Mouse (Mus musculus) stomach, postnatal 0 days (tissue): Measurements from ENCODE around the gene Vsnl1. TPM values are rescaled to one million over a fixed set of nuclear protein-coding genes. Genes with fewer than 3 reads are reported as not detected.

Source experiments
- ATAC-seq: fragments of 200-750 bp; cut with Nextera tagmentation; 2 replicates; pipeline ENCODE4 v1.8.0; 2017; ENCODE audit not compliant: low FRiP score, low TSS enrichment
- DNase-seq: peaks from one replicate; pipeline ENCODE4 v3.0.0-alpha.2; 2016; ENCODE audit warnings: low spot score
- H3K27ac ChIP-seq: fragments of 300-500 bp; sonication (generic); replicated peaks from 2 replicates; pipeline ENCODE4 v1.5.1; 2014; ENCODE audit warnings: mild to moderate bottlenecking, control low read depth
- H3K27me3 ChIP-seq: fragments of 300-500 bp; sonication (generic); 2 replicates; pipeline ENCODE4 v1.6.1; 2014; ENCODE audit warnings: low read length; ENCODE audit not compliant: control insufficient read depth, insufficient read depth
- H3K36me3 ChIP-seq: fragments of 300-500 bp; sonication (generic); 2 replicates; pipeline ENCODE4 v1.6.1; 2014; ENCODE audit warnings: low read length, mixed read lengths; ENCODE audit not compliant: control insufficient read depth, insufficient read depth
- H3K4me1 ChIP-seq: fragments of 300-500 bp; sonication (generic); replicated peaks from 2 replicates; pipeline ENCODE4 v1.6.1; 2014; ENCODE audit warnings: antibody characterized with exemption; ENCODE audit not compliant: control insufficient read depth, insufficient read depth
- H3K4me2 ChIP-seq: fragments of 300-500 bp; sonication (generic); replicated peaks from 2 replicates; pipeline ENCODE4 v1.6.1; 2014; ENCODE audit warnings: low read depth, mild to moderate bottlenecking, control low read depth, moderate library complexity
- H3K4me3 ChIP-seq: fragments of 300-500 bp; sonication (generic); 2 replicates; pipeline ENCODE4 v1.5.1; 2014; ENCODE audit warnings: low read depth, low read length, control low read depth
- H3K9ac ChIP-seq: fragments of 300-500 bp; sonication (generic); 2 replicates; pipeline ENCODE4 v1.6.1; 2014; ENCODE audit warnings: mild to moderate bottlenecking, low read length, control low read depth, mixed read lengths
- H3K9me3 ChIP-seq: fragments of 300-500 bp; sonication (generic); 2 replicates; pipeline ENCODE4 v1.6.1; 2016; ENCODE audit warnings: low read length; ENCODE audit not compliant: control insufficient read depth
- CTCF ChIP-seq: IDR thresholded peaks from 2 replicates; pipeline ENCODE4 v1.5.1; 2016; ENCODE audit warnings: antibody characterized with exemption, low read depth, mild to moderate bottlenecking, moderate library complexity
- EP300 ChIP-seq: optimal IDR thresholded peaks from 2 replicates; pipeline ENCODE3; 2016; ENCODE audit warnings: antibody characterized with exemption
- WGBS: fragments of 180-500 bp; shearing (Covaris S2); extraction: QIAGEN DNeasy Blood & Tissue Kit; methylation state at CpG from one replicate; pipeline ENCODE4 v1.1.7; 2014; 5-methylcytosine and 5-hydroxymethylcytosine counted together
- polyA plus RNA-seq: library from polyadenylated mRNA; unstranded; fragments of >200 nt; fragmentation: Nextera tagmentation; extraction: Ambion mirVana; gene quantifications from 2 replicates; pipeline ENCODE4 v1.2.1, GENCODE M21; 2015

Vsnl1 gene
- polyA plus RNA-seq, 1 experiment from 2014 or later, result 0.72 TPM

DNA sequence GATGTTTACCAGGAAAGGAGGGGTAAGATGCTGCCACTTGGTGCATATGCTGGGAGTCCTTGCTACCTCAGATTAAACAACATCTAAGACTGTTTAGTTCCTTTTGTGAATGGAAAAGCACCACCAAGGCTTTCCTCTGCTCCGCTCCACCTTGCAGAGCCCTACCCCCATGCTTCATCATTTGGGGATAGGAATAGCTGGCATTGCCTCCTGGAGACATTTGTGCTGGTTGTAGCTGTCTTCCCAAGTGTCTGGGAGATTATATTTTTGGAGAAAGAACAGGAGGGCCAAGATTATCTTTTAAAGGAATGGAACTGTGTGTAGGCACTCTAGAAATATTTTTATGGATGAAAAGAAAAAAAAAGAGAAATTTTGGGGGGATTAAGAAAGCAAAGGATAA, 3.3 kb downstream of the Vsnl1 start:
- Histone ChIP-seq H3K9ac (no peak overlapping the region), H3K4me3 (no peak overlapping the region), H3K27ac (no peak overlapping the region), H3K36me3 (no peaks in the 10 kb centered on the region), H3K4me2 (no peak overlapping the region), H3K27me3 (no peaks in the 10 kb centered on the region), H3K9me3 (no peaks in the 10 kb centered on the region), H3K4me1 (no peaks in the 10 kb centered on the region)
- ATAC-seq (no peak), DNase-seq (no peak)
- WGBS, result 90% methylated on average over 1 of the region's 1 CpGs
- TF ChIP-seq EP300 (no peak), CTCF (no peak)

DNA sequence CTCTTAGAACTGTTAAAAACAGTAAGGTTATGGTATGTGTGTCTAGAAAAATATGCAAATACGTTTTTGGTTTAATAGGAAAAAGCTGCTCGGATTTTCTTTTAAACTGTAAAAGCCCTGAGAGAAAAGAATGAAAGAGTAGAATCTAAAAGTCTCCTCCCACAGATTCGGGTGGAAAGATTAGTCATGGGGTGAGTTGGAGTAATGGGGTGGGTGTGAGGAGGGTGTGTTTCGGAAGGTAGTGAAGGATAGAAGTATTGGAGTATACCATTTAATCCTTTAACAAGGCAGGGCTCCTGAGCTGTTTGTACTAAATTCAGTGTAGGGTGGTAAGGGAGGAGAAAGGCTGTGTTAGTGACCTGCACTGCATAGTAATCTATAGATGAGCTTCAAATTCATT, 9.0 kb downstream of the Vsnl1 start:
- 48% methylated on average over 4 of the region's 4 CpGs for whole genome bisulfite sequencing
- Histone ChIP-seq H3K9me3 (no peaks in the 10 kb centered on the region), H3K36me3 (no peaks in the 10 kb centered on the region), H3K27ac (no peak overlapping the region), H3K4me1 (no peaks in the 10 kb centered on the region), H3K4me2 (no peak overlapping the region), H3K9ac (no peak overlapping the region), H3K27me3 (no peaks in the 10 kb centered on the region), H3K4me3 (no peak overlapping the region)
- ATAC-seq (no peak), DNase-seq (no peak)
- no peak for TF ChIP-seq EP300
- no peak for TF ChIP-seq CTCF

DNA sequence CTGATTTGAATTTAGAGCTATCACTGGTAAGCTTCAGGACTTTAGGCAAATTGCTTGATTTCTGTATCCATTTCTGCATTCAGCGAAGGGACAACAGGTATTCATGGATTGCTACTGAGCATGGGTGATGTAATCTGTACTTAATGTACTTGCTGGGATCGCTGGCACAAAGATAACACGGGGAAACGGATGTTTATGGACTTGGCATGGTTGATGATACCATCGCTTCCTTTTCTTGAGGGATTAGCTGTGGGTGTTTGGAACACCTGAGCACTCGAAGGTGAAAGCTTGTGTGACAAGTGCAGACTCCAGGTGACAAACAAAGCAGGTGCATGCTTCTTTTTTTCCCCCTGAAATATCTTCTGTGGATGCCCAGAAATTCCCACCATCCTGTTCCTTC, 18.3 kb downstream of the Vsnl1 start:
- DNase-seq (no peak), ATAC-seq (no peak)
- H3K36me3 ChIP-seq, result no peaks in the 10 kb centered on the region
- no peaks in the 10 kb centered on the region for H3K27me3 ChIP-seq
- WGBS, result 67% methylated on average over 6 of the region's 6 CpGs
- H3K27ac ChIP-seq, result no peak overlapping the region
- H3K9me3 ChIP-seq, result no peaks in the 10 kb centered on the region
- no peak overlapping the region for H3K4me2 ChIP-seq
- no peaks in the 10 kb centered on the region for H3K4me1 ChIP-seq
- no peak overlapping the region for H3K4me3 ChIP-seq
- H3K9ac ChIP-seq, result no peak overlapping the region
- TF ChIP-seq EP300, result no peak
- no peak for TF ChIP-seq CTCF

DNA sequence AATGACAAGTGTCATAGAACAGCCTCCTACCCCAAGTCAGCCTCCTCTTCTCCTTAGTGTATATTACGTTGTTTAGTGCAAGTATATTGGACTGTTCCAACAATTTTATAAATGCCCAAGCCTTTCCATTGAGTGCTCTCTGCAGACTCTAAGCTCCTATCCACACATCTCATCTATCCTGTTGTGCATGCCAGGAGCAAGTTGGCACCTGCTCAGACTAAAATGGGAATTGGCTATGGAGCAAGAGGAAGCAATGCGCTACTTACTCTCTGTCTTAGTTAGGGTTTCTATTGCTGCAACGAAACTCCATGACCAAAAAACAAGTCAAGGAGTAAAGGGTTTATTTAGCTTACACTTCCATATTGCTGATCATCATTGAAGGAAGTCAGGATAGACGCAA, 28.7 kb downstream of the Vsnl1 start:
- TF ChIP-seq EP300 (no peak), CTCF (no peak)
- no peaks in the 10 kb centered on the region for H3K4me1 ChIP-seq
- H3K4me2 ChIP-seq, result no peak overlapping the region
- H3K27me3 ChIP-seq, result no peaks in the 10 kb centered on the region
- DNase-seq (no peak), ATAC-seq (no peak)
- 76% methylated on average over 4 of the region's 4 CpGs for WGBS
- H3K4me3 ChIP-seq, result no peak overlapping the region
- 0 out of 2 replicates have a peak overlapping the region, but pooled peaks have one; percentile 24 for H3K27ac ChIP-seq
- no peaks in the 10 kb centered on the region for H3K36me3 ChIP-seq
- no peaks in the 10 kb centered on the region for H3K9me3 ChIP-seq
- no peak overlapping the region for H3K9ac ChIP-seq

DNA sequence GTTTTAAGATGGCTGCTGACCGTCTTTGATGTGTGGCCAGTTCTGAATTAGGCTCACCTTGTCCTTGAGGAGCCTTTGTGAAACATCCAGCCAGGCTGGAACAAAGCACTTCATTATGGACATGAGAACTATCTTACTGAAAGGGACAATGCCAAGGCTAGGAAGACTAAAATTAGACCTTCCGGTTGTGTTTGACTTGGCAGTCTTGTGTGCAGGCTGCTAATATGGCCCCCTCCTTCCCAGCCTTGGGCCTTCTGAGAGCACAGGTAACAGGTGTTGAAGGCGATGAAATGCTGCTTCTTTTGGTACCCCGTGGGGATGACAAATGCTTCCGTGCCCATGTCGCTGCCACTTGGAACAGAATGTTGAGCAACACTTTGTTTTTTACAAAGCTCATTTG, 37.6 kb downstream of the Vsnl1 start:
- no peak overlapping the region for H3K4me2 ChIP-seq
- no peak for TF ChIP-seq EP300
- no peak for TF ChIP-seq CTCF
- no peak overlapping the region for H3K4me3 ChIP-seq
- no peaks in the 10 kb centered on the region for H3K4me1 ChIP-seq
- no peaks in the 10 kb centered on the region for H3K27me3 ChIP-seq
- no peaks in the 10 kb centered on the region for H3K9me3 ChIP-seq
- no peaks in the 10 kb centered on the region for H3K36me3 ChIP-seq
- H3K27ac ChIP-seq, result no peak overlapping the region
- ATAC-seq (no peak), DNase-seq (no peak)
- H3K9ac ChIP-seq, result no peak overlapping the region
- 86% methylated on average over 6 of the region's 6 CpGs for WGBS

DNA sequence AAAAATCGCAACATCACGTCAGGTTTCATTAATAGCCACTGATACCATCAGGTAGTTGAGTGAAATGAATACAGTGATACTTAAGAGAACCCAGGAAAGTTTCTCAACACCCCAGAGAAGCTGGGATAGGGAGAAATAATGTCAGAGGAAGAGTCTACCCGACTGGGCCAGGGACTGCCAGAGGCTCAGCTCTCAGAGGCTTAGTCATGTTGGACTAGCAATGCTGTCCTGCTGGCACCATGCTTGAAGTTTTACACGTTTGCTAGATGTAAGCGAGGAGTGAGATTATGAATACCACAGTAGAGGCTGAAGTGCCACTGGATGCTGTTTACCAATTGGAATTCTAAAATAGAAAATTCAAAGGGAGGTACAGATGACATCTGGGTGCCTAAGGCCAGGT, 39.4 kb downstream of the Vsnl1 start:
- H3K4me1 ChIP-seq, result 0 out of 2 replicates have a peak, but pooled peaks cover 3% of the 10 kb centered on the region
- TF ChIP-seq CTCF, result no peak
- no peak for TF ChIP-seq EP300
- H3K27ac ChIP-seq, result no peak overlapping the region
- no peak overlapping the region for H3K4me2 ChIP-seq
- ATAC-seq (no peak), DNase-seq (no peak)
- no peaks in the 10 kb centered on the region for H3K27me3 ChIP-seq
- H3K4me3 ChIP-seq, result no peak overlapping the region
- H3K9ac ChIP-seq, result no peak overlapping the region
- H3K36me3 ChIP-seq, result no peaks in the 10 kb centered on the region
- 79% methylated on average over 5 of the region's 5 CpGs for WGBS
- no peaks in the 10 kb centered on the region for H3K9me3 ChIP-seq
